Mouse (Mus musculus) intestine, postnatal 0 days (tissue): ENCODE data around the gene Luc7l2. TPM values are rescaled to one million over a fixed set of nuclear protein-coding genes. Genes with fewer than 3 reads are reported as not detected.
"Not testable (repeated sequence)": the region's sequence is repeated elsewhere in the genome, so short reads cannot be mapped to it uniquely, and the experiment has no call there.

ENCODE experiments used
- ATAC-seq: fragments of 200-750 bp; cut with Nextera tagmentation; 2 replicates; pipeline ENCODE4 v1.8.0; 2017; ENCODE audit warnings: mild to moderate bottlenecking, moderate TSS enrichment, moderate library complexity
- H3K27ac ChIP-seq: fragments of 300-500 bp; sonication (generic); 2 replicates; pipeline ENCODE4 v1.5.1; 2014; ENCODE audit warnings: mild to moderate bottlenecking, low read depth, low read length, moderate library complexity
- H3K27me3 ChIP-seq: fragments of 300-500 bp; sonication (generic); replicated peaks from 2 replicates; pipeline ENCODE4 v1.6.1; 2014; ENCODE audit warnings: low read length, mixed read lengths; ENCODE audit not compliant: control insufficient read depth, insufficient read depth
- H3K36me3 ChIP-seq: fragments of 300-500 bp; sonication (generic); 2 replicates; pipeline ENCODE4 v1.6.1; 2014; ENCODE audit warnings: mild to moderate bottlenecking, moderate library complexity; ENCODE audit not compliant: control insufficient read depth, insufficient read depth
- H3K4me1 ChIP-seq: fragments of 300-500 bp; sonication (generic); replicated peaks from 2 replicates; pipeline ENCODE4 v1.6.1; 2014; ENCODE audit warnings: antibody characterized with exemption, low read length, mixed read lengths; ENCODE audit not compliant: control insufficient read depth, insufficient read depth
- H3K4me2 ChIP-seq: fragments of 300-500 bp; sonication (generic); replicated peaks from 2 replicates; pipeline ENCODE4 v1.6.1; 2014; ENCODE audit warnings: low read depth, mild to moderate bottlenecking, moderate library complexity
- H3K4me3 ChIP-seq: fragments of 300-500 bp; sonication (generic); 2 replicates; pipeline ENCODE4 v1.5.1; 2014; ENCODE audit warnings: low read depth, low read length
- H3K9ac ChIP-seq: fragments of 300-500 bp; sonication (generic); 2 replicates; pipeline ENCODE4 v1.6.1; 2014; ENCODE audit warnings: mild to moderate bottlenecking, low read depth, low read length
- H3K9me3 ChIP-seq: fragments of 300-500 bp; sonication (generic); 2 replicates; pipeline ENCODE4 v1.6.1; 2016; ENCODE audit warnings: mixed run types; ENCODE audit not compliant: control insufficient read depth
- CTCF ChIP-seq: sonication (generic); IDR thresholded peaks from 2 replicates; pipeline ENCODE4 v1.5.1; 2016; ENCODE audit warnings: low read depth, mild to moderate bottlenecking, control low read depth, antibody characterized with exemption, moderate library complexity
- WGBS: fragments of 180-500 bp; shearing (Covaris S2); extraction: QIAGEN DNeasy Blood & Tissue Kit; methylation state at CpG from one replicate; pipeline ENCODE4 v1.1.7; 2014; 5-methylcytosine and 5-hydroxymethylcytosine counted together
- polyA plus RNA-seq: library from polyadenylated mRNA; unstranded; fragments of >200 nt; fragmentation: Nextera tagmentation; extraction: Ambion mirVana; gene quantifications from 2 replicates; pipeline ENCODE4 v1.2.1, GENCODE M21; 2015

Gene Luc7l2
- polyA plus RNA-seq, 1 experiment from 2014 or later = 26.4 TPM

- H3K4me3 ChIP-seq = no peak overlapping the region
- no peaks in the 10 kb centered on the region; the same call in 1 of the 2 replicates for H3K4me1 ChIP-seq
- no peak overlapping the region for H3K9ac ChIP-seq
- H3K9me3 ChIP-seq = no peaks in the 10 kb centered on the region
- no peak for ATAC-seq
- H3K4me2 ChIP-seq = no peak overlapping the region
- WGBS = 76% methylated on average over 1 of the region's 1 CpGs
- no peak for TF ChIP-seq CTCF
- no peaks in the 10 kb centered on the region for H3K36me3 ChIP-seq
- no peaks in the 10 kb centered on the region for H3K27me3 ChIP-seq
- no peak overlapping the region for H3K27ac ChIP-seq
Measured at GRCm38 (mm10) chr6:38547707-38548106, 3.4 kb upstream of the Luc7l2 start.

- WGBS = 93% methylated on average over 7 of the region's 7 CpGs
- H3K27me3 ChIP-seq, H3K36me3 ChIP-seq, H3K4me2 ChIP-seq, H3K4me3 ChIP-seq, H3K4me1 ChIP-seq, H3K9me3 ChIP-seq, H3K27ac ChIP-seq, H3K9ac ChIP-seq, ATAC-seq: not testable (repeated sequence)
Measured at GRCm38 (mm10) chr6:38548595-38548994, 2.5 kb upstream of the Luc7l2 start.

GRCm38 (mm10) chr6:38549840-38550239 lies 1.3 kb upstream of the Luc7l2 start:
- H3K27me3 ChIP-seq, H3K36me3 ChIP-seq, H3K9me3 ChIP-seq, ATAC-seq, H3K4me1 ChIP-seq, H3K9ac ChIP-seq, H3K4me3 ChIP-seq: not testable (repeated sequence)
- Histone ChIP-seq H3K27ac (peak overlapping the region; percentile 100; the same call in 1 of the 2 replicates), H3K4me2 (peak overlapping the region; percentile 72)
- WGBS = 81% methylated on average over 6 of the region's 6 CpGs

- TF ChIP-seq CTCF = no peak
- Histone ChIP-seq H3K27ac (peak overlapping the region; percentile 100), H3K36me3 (0 out of 2 replicates have a peak, but pooled peaks cover 6% of the 10 kb centered on the region), H3K4me3 (peak overlapping the region; percentile 81), H3K4me1 (no peaks in the 10 kb centered on the region; the same call in 1 of the 2 replicates), H3K9ac (peak overlapping the region; percentile 89), H3K9me3 (no peaks in the 10 kb centered on the region), H3K27me3 (no peaks in the 10 kb centered on the region), H3K4me2 (peak overlapping the region; percentile 72)
- ATAC-seq = peak; percentile 48
- WGBS = 4% methylated on average over 28 of the region's 28 CpGs
Measured at GRCm38 (mm10) chr6:38550250-38551061, 678 bp upstream of the Luc7l2 start.

GRCm38 (mm10) chr6:38551989-38552635 lies 978 bp downstream of the Luc7l2 start:
- peak overlapping the region; percentile 90 for H3K9ac ChIP-seq
- ATAC-seq = peak; percentile 88

GRCm38 (mm10) chr6:38552636-38553000 lies 1.5 kb downstream of the Luc7l2 start:
- Histone ChIP-seq H3K4me1 (no peaks in the 10 kb centered on the region; the same call in 1 of the 2 replicates), H3K27me3 (no peaks in the 10 kb centered on the region), H3K4me2 (peak overlapping the region; percentile 62), H3K36me3 (0 out of 2 replicates have a peak, but pooled peaks cover 6% of the 10 kb centered on the region), H3K27ac (no peak overlapping the region), H3K4me3 (peak overlapping the region; percentile 81), H3K9ac (no peak overlapping the region), H3K9me3 (no peaks in the 10 kb centered on the region)
- no peak for TF ChIP-seq CTCF
- 10% methylated on average over 5 of the region's 5 CpGs for WGBS
- no peak for ATAC-seq

More at GRCm38 (mm10) chr6:38551989-38552635, 978 bp downstream of the Luc7l2 start:
- Histone ChIP-seq H3K27me3 (no peaks in the 10 kb centered on the region), H3K36me3 (0 out of 2 replicates have a peak, but pooled peaks cover 6% of the 10 kb centered on the region), H3K4me2 (peak overlapping the region; percentile 62), H3K9me3 (no peaks in the 10 kb centered on the region), H3K27ac (peak overlapping the region; percentile 100), H3K4me3 (peak overlapping the region; percentile 81), H3K4me1 (no peaks in the 10 kb centered on the region; the same call in 1 of the 2 replicates)
- no peak for TF ChIP-seq CTCF
- WGBS = under 1% methylated on average over 30 of the region's 32 CpGs
